Mouse (Mus musculus): ENCODE measurements around the gene Ecsit.

Ecsit gene

GRCm38 (mm10) chr9:22085022-22085834, at the start of gene Ecsit:
Ecsit (minus strand) TSS chr9:22085438.
- DNase-seq (ENCODE audit: low spot score in 2 of 2), result peak; percentile 89

DNA sequence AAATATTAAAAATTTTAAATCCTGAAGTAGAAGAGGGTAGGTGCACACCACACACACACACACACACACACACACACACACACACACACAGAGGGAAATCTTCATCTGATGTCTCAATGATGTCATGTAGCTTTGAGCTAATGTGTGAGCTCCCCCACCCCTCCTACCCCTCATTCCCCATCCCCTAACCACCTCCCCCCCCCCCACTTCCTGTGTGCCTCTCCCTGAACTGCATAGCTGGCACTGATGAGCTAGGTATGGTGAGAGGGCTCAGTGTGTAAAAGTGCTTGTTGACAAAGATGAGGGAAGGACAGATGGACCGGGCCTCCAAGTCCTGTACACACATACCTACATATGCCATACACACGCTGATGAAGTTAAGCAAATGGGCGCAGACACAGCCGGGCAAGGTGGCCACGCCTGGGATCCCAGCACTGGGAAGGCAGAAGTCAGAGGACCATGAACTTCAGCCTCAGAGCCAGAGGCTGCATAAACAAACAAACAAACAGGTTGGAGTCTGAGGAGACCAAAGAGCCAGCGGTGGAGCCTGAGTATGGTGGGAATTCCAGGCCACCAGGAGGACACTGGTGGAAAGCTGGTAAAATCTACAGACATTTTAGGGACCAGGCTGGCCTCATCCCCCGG, 49.1 kb upstream of the Ecsit start:
- DNase-seq (ENCODE audit: low spot score in 2 of 2), result no peak

GRCm38 (mm10) chr9:22132220-22132619, 47.0 kb upstream of the Ecsit start:
- no peak for DNase-seq (ENCODE audit: low spot score in 2 of 2)

- DNase-seq (ENCODE audit: low spot score in 2 of 2), result peak in 1 of 2 experiments; percentile 32
These were observed 46.2 kb upstream of the Ecsit start for GRCm38 (mm10) chr9:22131226-22131981.

GRCm38 (mm10) chr9:22125246-22126027, 40.2 kb upstream of the Ecsit start:
- DNase-seq (ENCODE audit: low spot score in 2 of 2), result no peak

GRCm38 (mm10) chr9:22124169-22124568, 38.9 kb upstream of the Ecsit start:
- DNase-seq (ENCODE audit: low spot score in 2 of 2), result no peak

DNA sequence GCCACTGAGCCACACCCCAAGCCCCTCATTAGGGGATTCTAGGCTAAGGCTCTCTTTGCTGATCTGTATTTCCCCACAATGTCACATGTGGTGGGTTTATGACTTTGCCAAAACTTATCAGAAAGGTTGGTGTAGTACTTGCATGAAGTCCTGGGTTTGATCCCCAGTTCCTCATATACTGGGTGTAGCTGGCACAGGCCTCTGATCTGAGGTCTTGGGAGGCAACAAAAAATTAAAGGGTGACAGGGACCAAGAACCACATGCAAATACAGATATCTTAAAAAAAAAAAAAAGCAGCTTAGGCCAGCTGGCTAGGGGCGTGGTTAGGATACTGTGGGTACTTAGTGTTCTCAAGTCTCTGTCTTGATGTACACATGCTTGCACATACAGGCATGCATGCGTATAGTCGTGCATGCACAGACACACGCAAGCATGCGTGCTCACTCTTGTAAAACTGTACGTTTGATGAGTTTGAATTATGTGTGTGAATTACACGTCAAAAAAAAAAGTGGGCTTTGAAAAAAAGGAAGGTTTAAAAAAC, 37.9 kb upstream of the Ecsit start:
- DNase-seq (ENCODE audit: low spot score in 2 of 2), result peak in 1 of 2 experiments; percentile 56

DNA sequence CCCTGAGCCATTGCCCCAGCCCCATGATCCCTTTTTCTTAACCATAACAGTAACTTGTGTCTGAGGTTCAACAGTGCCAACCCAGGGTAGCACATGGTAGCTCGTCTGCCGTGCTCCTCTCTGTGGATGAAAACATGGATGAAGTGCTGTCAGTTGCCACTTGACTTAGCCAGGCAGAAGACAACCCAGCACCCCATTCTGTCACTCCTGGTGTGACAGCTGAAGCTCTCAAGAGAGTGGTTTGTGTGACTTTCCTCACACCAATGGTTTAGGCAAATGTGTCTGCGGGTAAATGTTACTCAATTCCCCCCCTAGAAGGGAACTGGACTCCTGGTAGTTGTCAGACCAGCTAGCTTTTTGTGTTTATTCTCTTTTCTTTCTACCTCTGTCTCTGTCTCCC, 36.8 kb upstream of the Ecsit start:
- peak in 1 of 2 experiments; percentile 49 for DNase-seq (ENCODE audit: low spot score in 2 of 2)

DNA sequence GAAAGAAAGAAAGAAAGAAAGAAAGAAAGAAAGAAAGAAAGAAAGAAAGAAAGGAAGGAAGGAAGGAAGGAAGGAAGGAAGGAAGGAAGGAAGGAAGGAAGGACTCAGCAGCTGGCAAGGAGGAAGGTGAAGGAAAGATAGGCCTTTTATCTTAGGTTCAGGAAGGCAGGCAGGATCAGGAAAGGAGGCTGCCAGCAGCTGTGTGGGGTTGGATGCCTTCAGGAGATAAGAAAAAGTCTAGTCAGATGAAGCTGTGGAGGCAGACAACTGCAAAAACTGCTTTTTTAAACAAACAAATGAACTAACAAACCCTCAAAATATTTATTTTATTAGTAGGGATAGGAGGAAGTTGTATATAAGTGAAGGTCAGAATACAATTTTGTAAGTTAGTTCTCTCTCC, 36.3 kb upstream of the Ecsit start:
- DNase-seq (ENCODE audit: low spot score in 2 of 2), result no peak

GRCm38 (mm10) chr9:22119543-22119942, 34.3 kb upstream of the Ecsit start:
- DNase-seq (ENCODE audit: low spot score in 2 of 2), result no peak

DNA sequence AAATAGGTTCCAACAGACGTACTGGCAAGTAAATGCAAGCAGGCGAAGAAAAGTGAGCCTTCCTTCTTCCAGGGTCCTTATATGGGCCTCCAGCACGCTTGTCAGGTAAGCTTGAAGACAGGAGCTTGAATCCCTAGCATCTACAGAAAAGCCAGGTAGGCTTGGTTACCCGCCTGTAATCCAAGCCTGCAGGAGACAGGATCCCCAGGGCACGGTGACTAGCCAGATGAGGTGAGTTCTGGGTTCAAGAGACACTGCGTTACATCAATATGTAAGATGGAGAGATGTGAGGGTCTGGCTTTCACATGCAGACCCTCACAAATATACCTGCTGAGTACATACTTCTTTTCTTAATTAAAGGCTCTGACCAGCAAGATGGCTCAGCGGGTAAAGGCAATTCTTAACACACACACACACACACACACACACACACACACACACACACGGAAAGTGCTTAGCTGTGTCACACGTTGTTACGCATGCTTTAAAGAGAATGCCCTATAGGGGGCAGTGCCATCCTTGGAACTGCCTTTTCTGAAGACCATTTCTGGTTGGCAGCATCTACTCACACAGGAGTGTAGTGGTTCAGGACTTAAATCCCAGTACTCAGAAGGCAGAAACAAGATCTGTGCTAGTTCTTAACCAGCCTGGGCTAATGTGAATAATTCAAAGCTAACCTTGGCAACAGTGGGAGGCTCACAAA, 32.7 kb upstream of the Ecsit start:
- peak; percentile 64 to 80 for DNase-seq (ENCODE audit: low spot score in 2 of 2)

DNA sequence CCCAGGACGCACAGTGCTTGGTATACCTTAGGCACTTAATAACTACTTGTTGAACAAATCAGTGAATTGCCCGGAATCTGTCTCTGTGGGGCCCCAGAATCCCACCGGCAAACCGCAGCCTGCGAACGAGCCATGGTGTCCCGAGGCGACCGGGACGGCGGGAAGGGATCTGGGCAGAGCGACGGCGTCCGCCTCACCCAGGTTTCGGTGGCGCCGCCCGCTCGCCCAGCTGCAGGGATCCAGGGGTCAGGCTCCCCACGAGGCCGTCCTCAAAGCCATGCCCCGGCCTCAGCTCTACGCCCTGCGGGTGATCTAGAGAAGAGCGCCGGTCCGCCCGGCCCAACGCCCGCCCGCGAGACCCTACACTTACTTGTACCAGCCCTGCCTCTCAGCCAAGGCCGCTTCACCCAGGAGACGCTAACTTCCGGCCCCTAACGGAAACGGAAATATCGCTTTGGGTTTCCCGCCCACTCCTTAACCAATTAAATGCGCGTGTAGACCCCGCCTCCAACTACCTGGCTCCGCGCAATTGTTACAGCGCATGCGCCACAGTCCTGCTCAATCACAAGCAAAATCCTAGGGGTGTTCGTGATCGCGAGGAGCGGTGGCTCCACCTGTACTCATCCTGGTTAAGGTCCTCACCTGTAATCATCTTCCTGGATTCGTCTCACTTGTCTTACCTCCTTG, 31.6 kb upstream of the Ecsit start, which contains the start of gene Elof1:
Elof1 (minus strand) TSS at position 433 of the 687 bp plus-strand sequence.
- peak; percentile 91 to 95 for DNase-seq (ENCODE audit: low spot score in 2 of 2)

DNA sequence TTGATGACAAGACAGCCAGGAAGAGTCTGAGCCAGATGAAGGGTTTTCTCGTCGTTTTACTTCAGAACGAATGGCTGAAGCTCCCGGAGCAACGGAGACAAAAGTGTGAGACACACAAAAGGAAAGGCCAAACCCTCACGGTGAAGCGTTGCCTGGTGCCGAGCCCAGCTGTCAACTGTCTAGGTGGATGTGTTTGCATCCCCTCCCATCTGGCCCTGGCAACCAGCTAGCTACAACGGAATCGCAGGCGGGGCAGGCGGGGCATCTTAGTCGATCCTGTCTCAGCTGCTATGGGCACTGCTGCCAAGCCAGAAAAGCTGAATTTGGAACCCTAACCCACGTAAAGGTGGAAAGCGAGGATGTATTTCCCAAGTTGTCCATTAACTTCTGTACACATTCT, 30.8 kb upstream of the Ecsit start:
- no peak for DNase-seq (ENCODE audit: low spot score in 2 of 2)

DNA sequence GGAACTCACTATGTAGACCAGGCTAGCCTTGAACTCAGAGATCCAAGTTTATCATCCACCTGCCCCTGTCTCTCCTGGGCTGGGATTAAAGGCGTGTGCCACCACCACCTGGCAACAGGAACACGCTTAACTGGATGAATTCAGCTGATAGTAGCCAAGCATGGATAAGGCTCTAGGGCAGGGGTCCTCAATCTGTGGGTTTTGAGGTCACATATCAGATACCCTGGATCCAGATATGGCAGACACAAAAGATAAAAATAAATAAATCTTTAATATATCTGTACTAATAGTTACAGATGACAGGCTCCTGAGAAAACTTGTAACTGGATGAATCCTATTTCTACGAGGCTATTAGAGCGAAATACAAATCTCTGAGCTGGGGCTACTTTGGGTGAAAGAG, 30.4 kb upstream of the Ecsit start:
- no peak for DNase-seq (ENCODE audit: low spot score in 2 of 2)

GRCm38 (mm10) chr9:22108194-22108593, 23.0 kb upstream of the Ecsit start:
- DNase-seq (ENCODE audit: low spot score in 2 of 2), result no peak

- DNase-seq (ENCODE audit: low spot score in 2 of 2), result no peak
These were observed 14.7 kb upstream of the Ecsit start for GRCm38 (mm10) chr9:22099922-22100321.

- no peak for DNase-seq (ENCODE audit: low spot score in 2 of 2)
These were observed 13.9 kb upstream of the Ecsit start, which contains the start of gene Cnn1 for GRCm38 (mm10) chr9:22098993-22099696. Cnn1 (plus strand) TSS chr9:22099216.

DNA sequence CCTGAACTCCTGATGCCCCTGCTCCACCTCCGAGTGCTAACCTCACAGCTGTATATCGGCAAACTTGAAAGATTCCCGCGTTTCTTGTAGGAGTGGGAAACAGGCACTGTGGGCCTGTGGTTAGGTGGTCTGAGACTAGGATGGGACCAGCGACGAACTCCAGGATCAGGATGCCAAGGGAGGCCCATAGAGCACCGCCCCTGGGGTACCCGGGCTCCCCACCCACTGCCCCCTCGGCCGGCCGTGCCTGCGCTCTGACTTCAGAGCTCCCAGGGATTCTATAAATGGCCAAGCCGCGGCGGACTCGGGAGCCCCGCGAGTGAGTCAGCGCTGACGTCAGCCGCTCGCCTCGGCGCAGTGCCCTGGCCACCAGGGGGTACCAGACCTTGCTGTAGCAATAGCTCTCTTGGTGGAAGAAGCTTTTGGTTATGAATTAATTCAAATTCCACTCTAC, 10.6 kb upstream of the Ecsit start:
- DNase-seq (ENCODE audit: low spot score in 2 of 2), result peak; percentile 81 to 89

DNA sequence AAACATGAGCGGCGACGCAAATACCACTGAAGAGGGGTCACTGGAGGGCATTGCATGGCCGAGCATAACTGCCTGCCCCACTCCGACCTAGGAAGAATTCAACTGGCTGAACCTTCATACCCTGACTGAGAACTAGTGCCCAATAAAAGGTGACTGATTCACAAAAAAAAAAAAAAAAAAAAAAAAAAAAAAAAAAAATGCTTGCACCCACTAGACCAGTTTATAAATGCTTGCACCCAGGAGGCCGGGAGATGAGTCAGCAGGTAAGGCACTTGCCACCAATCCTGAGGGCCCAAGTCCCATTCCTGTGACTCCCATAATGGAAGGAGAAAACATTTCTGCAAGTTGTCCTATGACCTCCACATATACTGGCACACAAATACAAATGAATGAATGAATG, 7.5 kb upstream of the Ecsit start:
- DNase-seq (ENCODE audit: low spot score in 2 of 2), result no peak
